Mouse (Mus musculus) stomach, postnatal 0 days (tissue): ENCODE results near the gene Gm9767.

Source experiments
- CTCF ChIP-seq: IDR thresholded peaks from 2 replicates; pipeline ENCODE4 v1.5.1; 2016; ENCODE audit warnings: antibody characterized with exemption, low read depth, mild to moderate bottlenecking, moderate library complexity
- EP300 ChIP-seq: optimal IDR thresholded peaks from 2 replicates; pipeline ENCODE3; 2016; ENCODE audit warnings: antibody characterized with exemption

- TF ChIP-seq EP300: no peak
- no peak for TF ChIP-seq CTCF
Observed at GRCm38 (mm10) chr10:26079678-26080077, 1.6 kb downstream of the Gm9767 start.
